Mouse (Mus musculus): Measurements from ENCODE around the gene Tpra1.
A peak's percentile ranks its signal among the peaks of the same experiment; 100 is the strongest.

Tpra1 gene

DNA sequence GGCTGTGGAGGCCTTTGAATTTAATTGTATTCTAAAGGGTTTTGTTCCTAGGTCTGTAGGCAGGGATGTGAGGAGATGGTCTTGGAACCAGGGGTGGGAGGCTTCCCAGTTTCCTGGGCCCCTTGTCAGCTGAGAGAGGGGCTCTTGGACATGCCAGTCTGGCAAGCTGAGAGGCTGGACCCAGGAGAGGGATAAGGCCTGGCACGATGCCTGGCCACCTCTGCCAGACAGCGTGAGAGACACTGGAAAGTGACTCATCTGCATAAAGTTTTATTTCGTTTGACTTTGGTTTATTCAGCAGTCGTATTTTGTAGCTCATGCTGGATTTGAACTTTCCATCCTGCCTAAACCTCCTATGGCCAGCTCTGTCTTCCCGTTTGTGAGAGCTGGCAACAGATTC lies 26.5 kb downstream of the Tpra1 start:
- DNase-seq, result no peak

DNA sequence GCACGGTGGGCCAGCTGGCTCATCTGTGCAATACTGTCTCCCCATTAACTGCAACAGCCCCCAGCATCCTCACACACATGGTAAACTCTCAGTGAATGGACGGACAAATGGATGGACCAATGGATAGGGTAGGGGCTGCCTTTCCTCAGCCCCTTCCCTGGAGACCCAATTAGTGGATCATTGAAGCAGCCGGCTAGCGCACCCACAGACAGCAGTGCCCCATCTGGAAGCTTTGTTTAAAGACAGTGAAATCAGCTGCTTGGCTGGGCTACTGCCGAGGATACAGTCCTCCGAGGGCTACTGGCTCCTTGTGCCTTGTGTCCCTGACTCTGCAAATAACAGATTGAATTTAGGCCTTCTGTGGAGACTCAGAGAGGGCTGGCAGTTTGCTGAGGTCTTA lies 27.4 kb downstream of the Tpra1 start:
- no peak for DNase-seq

DNA sequence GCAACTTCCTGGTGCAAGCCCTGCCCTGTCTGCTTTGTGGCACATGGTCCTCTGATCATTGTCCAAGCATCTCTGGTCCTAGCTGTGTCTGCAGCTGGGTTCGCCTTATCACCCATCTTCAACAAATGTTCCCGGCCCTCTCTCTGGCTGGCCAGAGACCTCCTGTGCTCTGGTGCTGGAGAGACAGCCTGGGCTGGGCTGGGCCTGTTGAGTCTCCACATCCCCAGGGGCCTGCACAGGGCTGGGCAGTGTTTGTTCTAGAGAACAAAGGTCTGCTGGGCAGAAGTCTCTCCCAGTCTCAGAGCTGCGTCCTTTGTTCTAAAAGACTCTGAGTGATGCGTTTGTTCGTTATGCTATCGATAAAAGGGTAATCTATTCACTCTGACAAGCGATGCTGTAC lies 28.0 kb downstream of the Tpra1 start:
- no peak for DNase-seq

DNA sequence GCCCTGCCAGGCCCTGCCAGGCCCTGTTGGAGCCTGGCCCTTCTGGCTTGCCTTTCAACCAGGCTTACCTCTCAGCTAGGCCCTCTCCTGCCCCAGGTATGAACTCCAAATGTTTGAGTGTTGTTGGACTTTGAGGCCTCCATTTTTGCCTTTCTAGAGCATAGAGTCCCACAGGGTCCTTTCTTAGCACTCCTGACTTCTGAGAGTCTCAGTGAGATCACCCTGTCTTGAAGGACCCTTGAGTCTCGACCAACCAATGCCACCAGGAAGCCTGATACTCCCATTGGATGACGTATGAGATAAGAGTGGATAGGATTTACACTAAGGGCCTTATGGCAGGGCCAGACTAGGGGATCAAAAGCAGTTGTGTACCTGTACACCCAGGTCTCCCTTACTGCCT lies 29.4 kb downstream of the Tpra1 start:
- DNase-seq, result no peak

DNA sequence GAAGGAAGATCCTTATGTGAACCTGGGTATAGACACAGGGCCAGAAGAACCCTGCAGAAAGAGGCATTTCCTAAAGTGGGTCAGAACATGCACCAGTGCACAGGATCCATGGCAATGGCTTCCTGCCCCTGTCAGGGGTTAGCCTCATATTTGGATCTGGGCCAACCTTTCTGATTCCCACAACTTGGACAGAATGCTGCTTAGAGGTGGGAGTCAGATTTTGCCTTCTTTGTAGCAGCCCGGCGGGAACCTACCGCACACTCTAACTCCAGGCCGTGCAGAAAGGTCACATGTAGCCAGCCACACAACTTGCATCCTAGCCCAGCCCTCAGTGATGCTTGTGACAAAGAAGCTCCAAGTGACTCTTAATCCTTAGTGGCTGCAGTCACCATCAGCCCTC lies 32.1 kb downstream of the Tpra1 start:
- DNase-seq, result no peak

DNA sequence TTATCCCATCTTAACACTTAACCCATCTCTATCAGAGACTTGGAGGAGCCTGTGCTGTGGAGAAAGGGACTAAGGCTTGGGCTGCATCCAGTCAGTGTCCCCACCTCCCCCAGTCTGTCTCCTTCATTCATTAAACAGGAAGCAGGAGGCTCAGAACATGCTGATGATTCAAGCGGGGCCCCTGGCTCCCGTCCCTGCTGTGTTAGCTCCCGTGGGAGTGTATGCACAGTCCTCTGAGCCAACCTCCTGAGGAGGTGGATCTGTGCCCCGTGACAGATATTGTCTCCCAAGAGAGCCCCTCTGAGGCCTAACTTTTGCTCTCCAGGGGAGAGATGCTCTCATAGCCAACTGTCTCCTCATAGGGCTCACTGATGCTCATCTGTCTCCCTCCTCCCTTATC lies 32.8 kb downstream of the Tpra1 start:
- DNase-seq, result no peak

DNA sequence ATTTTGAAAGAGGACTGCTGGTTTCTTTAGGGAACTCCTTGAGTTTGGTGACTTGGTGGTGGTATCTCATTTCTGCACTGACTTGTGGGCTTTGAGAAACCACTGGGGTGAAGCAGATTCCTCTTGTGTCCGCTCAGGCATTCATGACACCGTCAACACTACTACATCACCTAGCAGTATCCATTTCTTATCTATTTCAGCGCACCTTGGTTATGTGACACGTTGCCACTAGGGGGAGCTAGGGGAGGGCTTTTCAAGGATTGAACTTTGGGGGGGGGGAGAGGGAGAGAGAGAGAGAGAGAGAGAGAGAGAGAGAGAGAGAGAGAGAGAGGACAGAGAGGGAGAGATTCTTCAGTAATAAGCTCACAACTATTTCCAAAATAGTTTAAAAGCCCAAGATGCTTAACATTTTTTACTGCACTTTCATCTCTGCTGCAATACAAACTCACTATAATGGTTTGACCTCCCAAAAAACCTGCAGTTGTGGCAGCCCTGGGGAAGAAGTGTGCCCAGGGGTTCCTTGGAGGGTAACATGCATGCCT lies 33.8 kb downstream of the Tpra1 start:
- no peak for DNase-seq

DNA sequence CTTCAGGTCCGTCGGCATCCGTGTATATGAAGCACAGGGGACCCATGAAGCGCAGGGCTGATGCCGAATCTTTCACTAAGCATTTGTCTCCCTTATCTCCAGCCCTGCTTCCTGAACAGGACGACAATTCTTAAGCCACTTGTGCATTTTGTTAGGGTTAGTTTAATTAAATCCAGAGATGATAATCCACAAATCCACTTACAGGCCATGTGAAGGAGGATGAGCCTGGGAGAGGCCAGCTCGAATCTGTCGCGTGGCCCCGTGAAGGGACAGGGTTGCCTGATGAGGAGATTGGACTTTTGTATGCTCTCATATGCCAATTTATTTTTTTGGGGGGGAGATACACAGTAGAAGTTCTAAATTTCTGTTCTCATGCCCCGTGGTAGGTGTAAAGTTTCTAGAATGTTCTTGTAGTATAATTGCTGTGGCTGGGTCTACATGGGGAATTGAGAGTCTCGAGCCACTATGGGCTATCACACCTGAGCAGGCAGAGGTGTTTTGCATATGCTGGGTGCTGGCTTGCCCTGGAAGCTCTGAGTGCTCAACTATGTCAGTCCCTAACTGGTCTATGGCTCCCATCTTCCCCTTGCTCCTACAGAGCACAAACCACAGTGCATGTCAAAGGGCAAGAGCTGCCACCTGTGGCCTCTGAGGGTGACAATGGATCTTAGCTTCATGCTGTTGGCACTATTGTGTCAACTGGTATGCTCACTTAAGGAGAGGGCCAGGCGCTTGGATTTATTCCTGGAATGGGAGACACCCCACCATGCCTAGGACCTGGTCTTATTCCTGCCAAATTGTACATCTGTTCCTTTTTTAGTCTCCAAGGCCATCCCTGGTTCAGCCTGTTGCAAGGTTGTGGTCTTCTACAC lies 34.5 kb downstream of the Tpra1 start:
- DNase-seq, result no peak

DNA sequence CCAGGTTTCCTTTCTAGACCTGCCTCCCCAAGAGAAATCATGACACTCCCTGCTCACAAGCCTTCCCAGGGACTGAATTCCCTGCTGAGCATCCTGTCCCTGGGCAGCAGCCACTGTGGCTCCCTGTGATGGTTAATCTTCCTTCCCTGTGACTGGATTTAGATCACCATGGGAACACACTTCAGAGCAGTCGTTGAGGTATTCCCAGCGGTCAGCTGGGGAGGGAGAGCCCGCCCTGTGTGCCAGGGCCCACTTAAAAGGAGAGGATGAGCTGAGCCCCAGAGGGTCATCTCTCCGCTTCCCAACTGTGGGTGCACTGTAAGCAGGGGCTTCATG lies 35.1 kb downstream of the Tpra1 start:
- no peak for DNase-seq

DNA sequence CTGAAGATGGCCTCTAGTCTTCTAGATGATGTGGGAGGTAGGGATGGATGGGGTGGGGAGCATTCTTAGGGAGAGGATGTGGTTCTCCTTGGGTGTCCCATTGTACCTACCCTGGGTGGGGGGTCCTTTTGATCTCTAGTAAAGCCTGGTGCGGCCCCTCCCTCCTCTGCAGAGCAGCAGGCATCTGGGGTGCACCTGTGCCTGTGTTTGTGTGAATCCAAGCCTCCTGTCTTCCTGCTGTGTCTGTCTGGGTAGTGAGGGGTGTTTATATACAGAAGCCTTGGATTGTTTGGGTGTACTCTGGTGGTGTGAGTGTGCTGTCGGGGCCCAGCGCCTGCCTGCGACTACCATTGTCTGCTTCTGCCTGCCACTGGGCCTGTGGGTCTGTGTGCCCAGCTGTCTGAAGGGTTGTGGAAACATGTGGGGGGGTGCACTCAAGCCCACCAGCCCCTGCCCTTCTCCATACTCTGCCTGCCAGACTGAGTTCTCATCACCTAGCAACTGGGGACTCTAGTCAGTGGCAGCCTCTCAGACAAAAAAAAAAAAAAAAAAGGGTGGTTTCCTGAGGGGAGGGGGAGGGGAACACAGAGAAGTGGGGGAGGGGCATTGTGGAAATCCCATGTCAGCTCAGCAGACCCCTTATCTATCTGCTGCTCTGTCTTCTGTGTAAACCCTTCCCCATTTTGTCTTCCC lies 36.1 kb downstream of the Tpra1 start:
- peak in 1 of 2 experiments; percentile 74 for DNase-seq

DNA sequence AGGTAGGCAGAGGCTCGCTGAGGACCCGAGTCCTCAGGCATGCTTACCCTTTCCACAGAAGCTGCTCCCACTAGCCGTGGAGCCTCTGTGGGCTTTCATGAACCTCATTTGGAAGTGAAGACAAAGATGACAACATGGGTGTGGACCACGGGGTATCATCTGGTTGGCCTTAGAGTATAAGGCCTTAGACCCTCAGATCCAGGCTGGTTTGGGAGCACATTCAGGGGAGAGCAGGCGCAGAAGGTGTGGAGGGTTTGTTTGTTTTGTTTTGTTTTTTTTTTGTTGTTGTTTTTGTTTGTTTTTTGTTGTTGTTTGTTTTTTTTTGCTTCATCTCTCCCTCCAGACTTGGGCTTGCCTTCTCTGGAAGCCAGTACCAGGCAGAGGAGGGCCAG lies 36.6 kb downstream of the Tpra1 start:
- no peak for DNase-seq

DNA sequence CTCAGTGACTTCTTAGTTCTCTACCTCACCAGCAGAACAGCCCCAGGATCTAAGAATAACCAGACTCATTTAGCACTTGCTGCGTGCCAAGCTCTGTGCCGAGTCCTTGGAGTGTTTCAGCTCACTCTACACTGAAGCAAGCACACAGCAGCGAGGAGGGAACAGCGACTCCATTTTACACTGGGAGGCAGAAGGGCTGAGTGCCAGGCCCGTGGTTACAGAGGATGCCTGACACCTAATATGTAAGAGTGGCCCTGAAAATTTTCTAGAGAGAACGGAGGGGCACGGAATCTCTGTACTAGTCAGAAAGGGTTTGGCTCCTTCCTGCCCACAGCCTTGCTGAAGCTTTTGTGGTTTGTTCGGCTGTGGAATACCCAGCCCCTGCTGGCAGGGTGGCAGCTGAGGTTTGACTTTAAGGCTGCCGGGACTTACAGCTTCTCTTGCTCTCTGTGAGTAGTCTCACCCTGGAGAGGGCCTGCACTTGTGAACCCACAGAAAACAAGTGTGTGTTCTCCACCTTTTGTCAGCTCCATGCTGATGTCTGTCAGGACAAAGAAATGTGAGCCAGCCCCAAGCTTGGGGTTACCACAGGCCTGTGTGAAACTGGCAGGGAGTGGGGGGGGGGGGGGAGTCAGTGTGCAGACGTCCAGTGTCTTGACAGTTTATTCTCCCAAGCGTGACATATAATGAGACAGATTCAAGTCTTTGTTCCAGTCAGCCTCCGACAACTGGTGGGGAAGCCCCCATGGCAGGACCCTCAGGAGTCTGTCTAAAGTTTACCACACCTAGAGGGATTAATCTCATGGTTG lies 37.4 kb downstream of the Tpra1 start:
- DNase-seq, result peak; percentile 59 to 73

DNA sequence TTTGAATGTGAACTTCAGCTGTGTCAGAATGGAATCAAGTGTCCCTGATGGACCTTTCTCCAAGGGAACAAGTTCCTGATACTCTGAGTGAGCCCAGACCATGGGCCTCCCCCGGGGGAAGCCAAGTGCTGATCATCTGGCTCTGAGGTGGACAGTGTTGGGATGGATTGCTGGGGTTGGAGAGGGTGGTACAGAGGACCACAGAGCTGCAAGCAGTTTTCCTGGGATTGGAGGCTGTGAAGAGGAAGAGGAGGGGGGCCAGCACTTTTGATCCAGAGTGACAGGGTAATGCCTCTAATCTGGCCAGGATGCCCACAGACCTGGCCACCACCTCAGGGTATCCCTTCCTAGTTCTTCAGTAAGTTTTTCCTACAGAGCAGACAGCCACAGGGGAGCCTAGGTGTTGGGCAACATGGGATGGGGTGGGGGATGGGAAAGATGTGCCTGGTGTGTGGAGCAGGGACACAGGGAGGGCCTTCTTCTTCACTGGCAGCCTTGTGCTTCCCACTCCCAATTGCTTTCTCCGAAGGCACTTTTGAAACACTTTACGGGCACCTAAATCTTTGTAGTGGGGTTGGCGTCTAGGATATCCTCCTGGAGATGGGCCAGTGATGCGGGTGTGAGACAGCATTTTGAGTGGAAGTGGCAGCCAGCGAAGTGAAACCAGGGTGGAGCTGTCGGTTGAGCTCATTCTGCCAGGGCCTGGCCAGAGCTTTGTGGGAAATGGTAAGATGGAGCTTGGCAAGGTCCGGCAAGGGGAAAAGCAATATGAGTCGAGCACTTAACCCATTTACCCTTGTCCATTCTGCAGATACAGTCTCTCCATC lies 38.3 kb downstream of the Tpra1 start:
- no peak for DNase-seq

DNA sequence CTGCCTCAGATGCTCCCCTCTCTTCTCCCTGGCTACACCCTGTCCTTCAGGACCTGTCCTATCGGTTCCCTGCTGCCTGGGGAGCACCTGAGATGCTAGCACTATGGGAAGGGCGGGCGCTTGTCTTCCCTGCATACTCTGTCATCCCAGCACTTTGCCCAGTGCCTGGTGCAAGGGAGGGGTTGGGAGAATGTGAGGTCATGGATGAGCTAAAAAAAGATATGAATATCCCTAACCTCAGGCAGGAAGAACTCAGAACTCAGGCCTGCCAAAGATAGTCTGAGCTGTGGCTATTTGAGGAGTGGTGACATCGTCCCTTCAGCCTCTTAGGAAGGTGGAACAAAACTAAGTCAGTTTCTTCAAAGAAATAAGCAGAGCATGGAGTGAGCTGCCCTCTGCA lies 39.6 kb downstream of the Tpra1 start:
- no peak for DNase-seq

DNA sequence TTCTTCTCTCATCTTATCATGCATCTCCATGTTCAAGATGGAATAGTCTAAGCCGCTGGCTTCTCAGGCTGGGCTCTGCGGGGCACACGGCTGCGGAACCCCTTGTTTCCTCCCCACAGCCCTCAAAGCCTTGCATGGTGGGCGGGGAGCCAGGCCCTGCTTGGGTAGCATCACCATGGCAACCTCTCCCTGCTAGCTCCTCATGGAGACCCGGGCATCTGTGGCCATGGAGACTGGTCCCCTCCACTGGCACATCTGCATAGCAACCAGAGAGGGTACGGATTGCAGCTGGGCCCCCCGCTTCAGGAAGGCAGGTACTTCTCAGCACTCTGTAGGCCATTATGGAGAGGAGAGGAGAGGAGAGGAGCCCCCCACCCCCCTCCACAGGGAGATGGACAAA lies 40.5 kb downstream of the Tpra1 start:
- no peak for DNase-seq

DNA sequence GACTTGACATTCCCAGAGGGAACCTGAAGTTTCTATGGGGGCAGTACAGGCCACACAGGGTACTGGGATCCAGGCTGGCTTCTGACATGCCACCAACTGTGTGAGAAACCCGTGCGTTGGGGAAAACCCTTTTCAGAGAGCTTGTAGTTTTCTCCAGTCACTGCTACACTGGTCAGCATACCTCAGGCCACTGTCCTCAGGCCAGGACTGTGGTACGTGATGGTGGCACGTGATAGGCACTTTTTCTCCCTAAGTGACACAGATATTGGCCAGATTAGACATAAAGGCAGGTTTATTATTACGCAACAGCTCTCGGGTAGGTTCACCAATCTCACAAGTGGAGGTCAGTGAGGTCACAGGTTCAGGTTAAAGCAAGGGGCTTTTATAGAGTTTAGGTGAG lies 41.6 kb downstream of the Tpra1 start:
- DNase-seq, result no peak

DNA sequence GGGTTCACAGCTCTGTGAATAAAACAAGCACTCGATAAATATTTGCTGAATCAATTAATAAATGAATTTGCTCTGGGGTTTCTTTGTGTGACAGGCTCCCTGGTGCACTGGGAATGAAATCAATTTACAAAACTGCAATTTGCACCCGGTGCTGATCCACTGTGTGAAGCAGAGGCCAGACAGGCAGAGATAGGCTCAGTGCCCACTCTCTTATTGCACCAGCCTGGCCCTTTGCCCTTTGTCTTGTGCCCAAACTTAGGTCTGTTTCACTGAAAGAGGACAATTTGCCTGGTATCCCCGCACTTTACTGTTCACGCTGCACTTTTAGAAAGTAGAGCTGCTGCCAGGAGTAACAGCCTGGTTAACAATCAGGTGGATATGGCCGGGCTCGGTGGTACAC lies 44.4 kb downstream of the Tpra1 start:
- no peak for DNase-seq

DNA sequence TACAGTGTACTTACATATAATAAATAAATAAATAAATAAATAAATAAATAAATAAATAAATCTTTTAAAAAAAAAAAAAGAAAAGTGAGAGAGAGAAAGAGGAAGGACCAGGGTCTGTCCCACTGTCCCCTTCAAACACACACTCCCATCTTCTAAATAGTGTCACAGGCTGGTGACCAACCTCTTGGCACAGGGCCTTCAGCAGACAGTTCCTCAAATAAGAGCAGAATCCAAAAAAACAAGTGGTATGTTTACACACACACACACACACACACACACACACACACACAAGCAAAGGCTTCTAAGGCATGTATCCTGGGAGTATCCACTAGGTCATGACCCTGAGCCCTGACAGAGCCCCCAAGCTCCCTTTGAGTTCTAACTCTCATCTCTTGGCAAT lies 45.7 kb downstream of the Tpra1 start:
- DNase-seq, result no peak

DNA sequence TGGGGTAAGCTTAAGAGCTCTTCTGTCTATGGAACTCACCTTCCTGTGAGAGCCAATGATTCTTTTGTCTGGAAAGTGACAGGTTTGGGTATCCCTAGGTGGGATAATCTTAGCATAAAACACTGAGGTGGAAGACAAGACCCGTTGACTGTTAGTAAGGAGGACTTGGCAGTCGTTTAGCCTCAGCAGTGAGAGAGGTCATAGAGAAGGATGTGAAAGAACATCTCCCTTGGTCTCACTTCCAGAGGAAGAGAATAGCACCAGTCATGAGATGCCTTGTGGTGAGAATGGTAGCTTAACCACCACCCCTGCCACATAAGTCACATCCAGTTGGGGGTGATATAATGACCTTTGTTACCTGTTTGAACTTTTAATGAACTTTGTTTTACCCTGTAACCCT lies 54.7 kb downstream of the Tpra1 start:
- no peak for DNase-seq

DNA sequence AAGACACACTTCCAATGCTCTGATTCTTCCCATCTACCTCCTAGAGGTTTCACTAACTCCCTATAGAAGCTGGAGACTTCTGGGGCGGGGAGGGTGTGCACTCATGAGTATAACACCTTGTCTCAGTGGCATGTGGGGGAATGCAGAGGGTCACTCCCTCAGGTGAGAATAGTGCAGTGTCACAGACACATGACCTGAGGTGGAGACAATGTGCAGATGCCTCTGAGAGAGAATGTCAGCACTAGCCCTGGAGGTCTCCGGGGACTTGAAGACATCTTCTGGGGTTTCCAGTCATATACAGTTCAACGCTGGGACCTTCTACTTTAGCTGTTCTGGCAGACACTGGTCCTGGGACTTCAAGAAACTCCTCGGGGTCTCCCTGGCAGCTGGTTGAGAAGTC lies 55.3 kb downstream of the Tpra1 start:
- DNase-seq, result no peak

DNA sequence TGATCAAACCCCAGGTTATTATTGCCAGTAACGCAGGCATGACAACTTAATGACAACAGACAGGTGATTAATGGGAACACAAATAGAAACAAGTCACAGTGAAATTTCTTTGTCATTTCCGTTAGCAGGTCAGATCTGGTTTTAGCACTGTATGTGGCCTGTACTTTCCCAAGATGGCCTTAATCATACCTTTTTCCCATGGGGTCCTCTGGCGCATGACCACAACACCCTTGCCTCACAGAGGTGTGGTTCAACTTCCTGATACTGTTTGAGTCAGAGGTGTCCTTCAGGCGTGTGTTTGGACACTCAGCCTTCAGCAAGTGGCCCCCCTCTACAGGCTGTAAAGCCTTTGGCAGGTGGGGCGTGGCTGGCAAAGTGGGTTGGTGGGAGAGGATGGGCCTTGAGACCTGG lies 55.8 kb downstream of the Tpra1 start:
- no peak for DNase-seq

DNA sequence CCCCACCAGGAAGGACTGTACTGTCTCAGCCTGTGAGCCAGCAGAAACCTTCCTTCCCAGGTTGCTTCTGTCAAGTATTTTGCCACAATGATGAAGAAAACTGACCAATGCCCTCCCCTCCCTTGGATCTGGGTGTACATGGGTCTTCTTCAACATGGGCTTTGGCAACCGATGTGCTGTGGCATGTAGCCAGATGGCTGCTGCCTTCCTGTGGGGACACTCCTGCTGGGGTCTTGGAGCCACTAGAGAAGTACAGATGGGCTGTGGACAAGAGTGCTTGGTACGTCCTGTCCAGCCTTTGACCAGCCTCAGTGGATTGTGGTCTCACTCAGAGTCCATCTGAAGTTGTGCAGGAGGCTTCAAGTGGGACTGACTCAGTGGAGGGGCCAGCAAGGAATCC lies 56.3 kb downstream of the Tpra1 start:
- DNase-seq, result no peak

DNA sequence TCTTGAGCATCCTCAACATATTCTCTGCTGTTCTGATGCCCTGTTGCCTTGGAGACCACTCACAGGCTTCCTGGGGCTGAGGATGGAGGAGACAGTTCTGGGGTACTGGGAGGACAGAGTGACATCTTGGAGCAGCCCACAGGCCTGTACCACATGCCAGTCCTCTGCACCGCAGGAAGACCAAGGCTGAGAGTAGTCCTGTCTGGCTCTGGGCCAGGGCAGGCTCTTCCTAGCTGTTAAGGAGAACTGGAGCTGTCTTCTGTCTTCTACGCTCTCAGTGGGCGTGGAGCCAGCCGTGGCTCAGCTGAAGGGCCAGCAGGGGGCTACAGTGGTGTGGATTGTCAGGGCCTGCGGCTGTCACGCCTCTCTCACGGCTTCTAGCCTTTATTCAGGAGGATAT lies 57.8 kb downstream of the Tpra1 start:
- DNase-seq, result no peak
